Mouse (Mus musculus) heart, embryonic 14.5 days (tissue): Measurements from ENCODE around the gene Ube2h. TPM values are rescaled to one million over a fixed set of nuclear protein-coding genes. Genes with fewer than 3 reads are reported as not detected.
"Not testable (repeated sequence)": the region's sequence is repeated elsewhere in the genome, so short reads cannot be mapped to it uniquely, and the experiment has no call there.

Experiments
- ATAC-seq: fragments of 200-750 bp; cut with Nextera tagmentation; 2 replicates; pipeline ENCODE4 v1.8.0; 2017; ENCODE audit warnings: low read depth, moderate TSS enrichment; ENCODE audit not compliant: insufficient number of reproducible peaks, insufficient read depth, low FRiP score
- H3K27ac ChIP-seq, 2 experiments: fragments of 200-500 bp in 1 of 2; fragments of 300-500 bp in 1 of 2; sonication (generic) in 1 of 2; replicated peaks in 1 of 2; 2 replicates each; pipeline ENCODE4 v1.5.1; 2012 to 2014; ENCODE audit warnings: low read depth in 2 of 2, low read length in 2 of 2, control low read depth in 1 of 2, mild to moderate bottlenecking in 1 of 2, mixed read lengths in 1 of 2; ENCODE audit not compliant: control insufficient read depth in 1 of 2, insufficient read depth in 1 of 2
- H3K27me3 ChIP-seq: fragments of 300-500 bp; sonication (generic); 2 replicates; pipeline ENCODE4 v1.6.1; 2014; ENCODE audit warnings: mild to moderate bottlenecking, low read length, control low read depth; ENCODE audit not compliant: control insufficient read depth, insufficient read depth
- H3K36me3 ChIP-seq: fragments of 300-500 bp; sonication (generic); 2 replicates; pipeline ENCODE4 v1.6.1; 2014; ENCODE audit warnings: mild to moderate bottlenecking, control low read depth, low read length, mixed read lengths; ENCODE audit not compliant: control insufficient read depth, insufficient read depth
- H3K4me1 ChIP-seq, 2 experiments: fragments of 200-500 bp in 1 of 2; fragments of 300-500 bp in 1 of 2; sonication (generic) in 1 of 2; 2 replicates each; pipeline ENCODE4 v1.6.1; 2012 to 2014; ENCODE audit warnings: low read length in 2 of 2, control low read depth in 1 of 2, mixed read lengths in 1 of 2; ENCODE audit not compliant: control insufficient read depth in 2 of 2, insufficient read depth in 2 of 2
- H3K4me2 ChIP-seq: fragments of 300-500 bp; sonication (generic); 2 replicates; pipeline ENCODE4 v1.6.1; 2014; ENCODE audit warnings: mild to moderate bottlenecking, low read length
- H3K4me3 ChIP-seq, 2 experiments: fragments of 200-500 bp in 1 of 2; fragments of 300-500 bp in 1 of 2; sonication (generic) in 1 of 2; 2 replicates each; pipeline ENCODE4 v1.5.1; 2012 to 2014; ENCODE audit warnings: low read length in 2 of 2, mild to moderate bottlenecking in 2 of 2, control low read depth in 1 of 2, low read depth in 1 of 2, moderate library complexity in 1 of 2; ENCODE audit not compliant: control insufficient read depth in 1 of 2, insufficient read depth in 1 of 2
- H3K9ac ChIP-seq: fragments of 300-500 bp; sonication (generic); 2 replicates; pipeline ENCODE4 v1.6.1; 2014; ENCODE audit warnings: mild to moderate bottlenecking, low read length
- H3K9me3 ChIP-seq: fragments of 300-500 bp; sonication (generic); 2 replicates; pipeline ENCODE4 v1.6.1; 2016; ENCODE audit warnings: low read length, control low read depth; ENCODE audit not compliant: control insufficient read depth
- WGBS: fragments of 180-500 bp; shearing (Covaris S2); extraction: QIAGEN DNeasy Blood & Tissue Kit; methylation state at CpG from one replicate; pipeline ENCODE4 v1.1.7; 2014; 5-methylcytosine and 5-hydroxymethylcytosine counted together
- polyA plus RNA-seq: library from polyadenylated mRNA; unstranded; fragments of >200 nt; fragmentation: Nextera tagmentation; extraction: Ambion mirVana; gene quantifications from 2 replicates; pipeline ENCODE4 v1.2.1, GENCODE M21; 2014

Gene Ube2h
- polyA plus RNA-seq, 1 experiment from 2014 or later: 65.7 TPM

GRCm38 (mm10) chr6:30312006-30312405 is 7.7 kb upstream of the Ube2h start:
- Histone ChIP-seq H3K4me3 (no peak overlapping the region), H3K27me3 (no peaks in the 10 kb centered on the region), H3K36me3 (no peaks in the 10 kb centered on the region), H3K4me1 (peaks cover 11 to 12% of the 10 kb centered on the region in 2 experiments), H3K9me3 (0 out of 2 replicates have a peak, but pooled peaks cover 3% of the 10 kb centered on the region), H3K4me2 (no peak overlapping the region), H3K9ac (no peak overlapping the region), H3K27ac (no peak overlapping the region)
- WGBS: 69% methylated on average over 1 of the region's 1 CpGs
- ATAC-seq: no peak

- H3K9ac ChIP-seq: no peak overlapping the region
- H3K9me3 ChIP-seq: 0 out of 2 replicates have a peak, but pooled peaks cover 3% of the 10 kb centered on the region
- ATAC-seq: no peak
- no peak overlapping the region for H3K4me3 ChIP-seq
- H3K4me2 ChIP-seq: no peak overlapping the region
- no peaks in the 10 kb centered on the region for H3K27me3 ChIP-seq
- H3K36me3 ChIP-seq: no peaks in the 10 kb centered on the region
- 38% methylated on average over 4 of the region's 4 CpGs for WGBS
- 0 out of 4 replicates have a peak overlapping the region, but pooled peaks of 1 of the 2 experiments have one; percentile 47 for H3K27ac ChIP-seq
- H3K4me1 ChIP-seq: peaks cover 11 to 15% of the 10 kb centered on the region in 2 experiments
Measured at GRCm38 (mm10) chr6:30308751-30309150, 4.4 kb upstream of the Ube2h start.

- H3K27me3 ChIP-seq: no peaks in the 10 kb centered on the region
- peak overlapping the region; percentile 14 to 35; a peak in 3 of 4 replicates for H3K27ac ChIP-seq
- 0 out of 2 replicates have a peak overlapping the region, but pooled peaks have one; percentile 2 for H3K4me2 ChIP-seq
- H3K4me3 ChIP-seq: no peak overlapping the region
- H3K36me3 ChIP-seq: no peaks in the 10 kb centered on the region
- WGBS: 12% methylated on average over 9 of the region's 9 CpGs
- H3K4me1 ChIP-seq: peaks cover 11 to 15% of the 10 kb centered on the region in 2 experiments
- ATAC-seq: no peak
- no peaks in the 10 kb centered on the region for H3K9me3 ChIP-seq
- H3K9ac ChIP-seq: peak overlapping the region; percentile 35
Measured at GRCm38 (mm10) chr6:30307691-30308090, 3.4 kb upstream of the Ube2h start.

- H3K9me3 ChIP-seq, H3K36me3 ChIP-seq, H3K27me3 ChIP-seq: not testable (repeated sequence)
- 0% methylated on average over 27 of the region's 66 CpGs for WGBS
- peak overlapping the region; percentile 78 for H3K4me2 ChIP-seq
- peak overlapping the region; percentile 93 to 96 for H3K27ac ChIP-seq
- H3K4me3 ChIP-seq: peak overlapping the region; percentile 83 to 87
- ATAC-seq: peak; percentile 27
- H3K4me1 ChIP-seq: peaks cover 15 to 43% of the 10 kb centered on the region in 2 experiments
- H3K9ac ChIP-seq: peak overlapping the region; percentile 92
Measured at GRCm38 (mm10) chr6:30303771-30304398, 454 bp downstream of the Ube2h start.

GRCm38 (mm10) chr6:30302781-30303631 is 1.3 kb downstream of the Ube2h start:
- no peak for ATAC-seq
- peak overlapping the region; percentile 93 to 96 for H3K27ac ChIP-seq
- under 1% methylated on average over 11 of the region's 11 CpGs for WGBS
- H3K4me2 ChIP-seq: peak overlapping the region; percentile 78
- no peaks in the 10 kb centered on the region for H3K9me3 ChIP-seq
- H3K4me3 ChIP-seq: peak overlapping the region; percentile 83 to 87
- peaks cover 8 to 37% of the 10 kb centered on the region in 2 experiments for H3K4me1 ChIP-seq
- peaks cover 9% of the 10 kb centered on the region for H3K36me3 ChIP-seq
- H3K27me3 ChIP-seq: no peaks in the 10 kb centered on the region
- H3K9ac ChIP-seq: peak overlapping the region; percentile 92

GRCm38 (mm10) chr6:30302156-30302555 is 2.2 kb downstream of the Ube2h start:
- no peaks in the 10 kb centered on the region for H3K9me3 ChIP-seq
- no peak for ATAC-seq
- peaks cover 18% of the 10 kb centered on the region for H3K36me3 ChIP-seq
- whole genome bisulfite sequencing: 5% methylated on average over 4 of the region's 4 CpGs
- peak overlapping the region; percentile 58 to 93; a peak in 3 of 4 replicates for H3K27ac ChIP-seq
- peak overlapping the region; percentile 92 for H3K9ac ChIP-seq
- H3K27me3 ChIP-seq: no peaks in the 10 kb centered on the region
- H3K4me3 ChIP-seq: peak overlapping the region; percentile 29 to 83; a peak in 3 of 4 replicates
- peak overlapping the region; percentile 78 for H3K4me2 ChIP-seq
- H3K4me1 ChIP-seq: peaks cover 5 to 31% of the 10 kb centered on the region in 2 experiments

- Histone ChIP-seq H3K4me2 (peak overlapping the region; percentile 78), H3K9ac (peak overlapping the region; percentile 92), H3K27ac (peak overlapping the region; percentile 93), H3K27me3 (no peaks in the 10 kb centered on the region), H3K36me3 (peaks cover 28% of the 10 kb centered on the region), H3K9me3 (no peaks in the 10 kb centered on the region), H3K4me1 (peaks cover 5 to 31% of the 10 kb centered on the region in 2 experiments), H3K4me3 (peak overlapping the region; percentile 32 to 83; a peak in 3 of 4 replicates)
- ATAC-seq: no peak
- WGBS: 6% methylated on average over 7 of the region's 7 CpGs
Measured at GRCm38 (mm10) chr6:30300901-30301300, 3.4 kb downstream of the Ube2h start.
